Mouse (Mus musculus) left cerebral cortex, adult 2 months (tissue): ENCODE results near the gene Armh3. TPM values are rescaled to one million over a fixed set of nuclear protein-coding genes. Genes with fewer than 3 reads are reported as not detected.

ENCODE experiments used
- DNase-seq, 2 experiments: peaks; one replicate each; pipeline ENCODE4 v3.0.0; 2021 to 2022; ENCODE audit warnings: low spot score in 2 of 2, mixed read lengths in 1 of 2; ENCODE audit errors: extremely low spot score in 1 of 2
- H3K27ac ChIP-seq: fragments of 200-600 bp; 2 replicates; pipeline ENCODE4 v1.8.1; 2022
- H3K4me3 ChIP-seq: fragments of 200-600 bp; 2 replicates; pipeline ENCODE4 v1.8.1; 2022
- CTCF ChIP-seq: fragments of 200-600 bp; IDR thresholded peaks from 2 replicates; pipeline ENCODE4 v1.8.1; 2022; ENCODE audit warnings: antibody characterized with exemption, mild to moderate bottlenecking, moderate library complexity
- intact Hi-C: fragments of 180-260 bp; cut with DNase I; formaldehyde crosslinking; loops from one replicate; pipeline ENCODE4 v1.15.1; 2025
- total RNA-seq, 2 experiments: library from RNA; stranded (reverse); gene quantifications; 2 replicates each; pipeline ENCODE4 v1.2.3; 2021

Gene Armh3
- total RNA-seq, 2 experiments from 2014 or later: 19.4 to 20.9 TPM

DNA sequence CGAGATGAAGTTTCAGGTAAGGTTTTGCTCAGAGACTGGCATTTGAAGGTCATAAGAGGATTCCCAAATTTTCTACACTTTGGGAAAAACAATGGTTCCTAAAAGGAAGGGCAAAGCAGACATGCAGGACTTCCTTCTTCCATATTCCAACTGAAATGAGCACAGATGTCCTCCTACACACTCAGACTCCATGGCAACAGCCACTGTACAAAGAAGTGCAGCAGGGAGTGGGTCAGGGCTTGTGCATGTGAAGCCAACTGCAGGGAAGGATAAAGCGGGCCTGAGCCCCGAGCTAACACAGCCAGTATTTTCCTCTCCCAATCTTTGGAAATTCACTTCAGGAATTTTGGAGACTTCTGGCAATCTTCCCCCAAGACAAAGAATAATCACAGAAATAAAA lies 80.4 kb downstream of the Armh3 start:
- H3K27ac ChIP-seq: peak overlapping the region; percentile 77
- TF ChIP-seq CTCF: no peak
- intact Hi-C loops: loop anchor here (1.0 to 5.0 kb wide), 3 partner anchors 28 to 101 kb away; partner anchors contain the start of gene Kcnip2
- DNase-seq: peak; percentile 28 to 49
- H3K4me3 ChIP-seq: no peak overlapping the region

- Histone ChIP-seq H3K4me3 (no peak overlapping the region), H3K27ac (peak overlapping the region; percentile 78)
- intact Hi-C loops: loop anchor here (5.0 kb wide), 1 partner anchor 44 kb away; no protein-coding TSS in a partner anchor
- TF ChIP-seq CTCF: no peak
- DNase-seq: no peak
Measured at GRCm38 (mm10) chr19:45916461-45916860, 81.8 kb downstream of the Armh3 start.

GRCm38 (mm10) chr19:45916026-45916425 lies 82.3 kb downstream of the Armh3 start:
- TF ChIP-seq CTCF: no peak
- intact Hi-C loops: loop anchor here (5.0 kb wide), 1 partner anchor 44 kb away; no protein-coding TSS in a partner anchor
- Histone ChIP-seq H3K27ac (peak overlapping the region; percentile 78), H3K4me3 (no peak overlapping the region)
- DNase-seq: no peak

DNA sequence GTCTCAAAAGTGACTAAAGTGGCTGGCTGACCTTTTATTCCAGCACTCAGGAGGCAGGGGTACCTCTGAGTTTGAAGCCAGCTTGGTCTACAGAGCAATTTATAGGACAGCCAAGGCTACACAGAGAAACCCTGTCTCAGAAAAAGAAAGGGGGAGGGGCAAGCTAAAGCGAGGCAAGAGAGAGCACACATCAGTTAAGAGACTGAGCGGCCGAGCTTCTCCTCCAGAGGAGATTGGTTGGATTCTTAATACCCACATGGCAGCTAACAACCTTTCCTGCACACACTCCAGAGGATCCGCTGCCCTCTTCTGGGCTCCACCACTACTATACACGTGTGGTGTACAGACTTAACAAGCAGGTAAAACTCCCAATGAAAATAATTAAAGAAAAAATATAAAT lies 85.3 kb downstream of the Armh3 start:
- H3K4me3 ChIP-seq: no peak overlapping the region
- H3K27ac ChIP-seq: no peak overlapping the region
- no peak for TF ChIP-seq CTCF
- intact Hi-C loops: no loop called here
- no peak for DNase-seq

GRCm38 (mm10) chr19:45912376-45912775 lies 85.9 kb downstream of the Armh3 start:
- DNase-seq: no peak
- H3K27ac ChIP-seq: no peak overlapping the region
- TF ChIP-seq CTCF: no peak
- intact Hi-C loops: no loop called here
- no peak overlapping the region for H3K4me3 ChIP-seq

GRCm38 (mm10) chr19:45911236-45912025 lies 86.9 kb downstream of the Armh3 start:
- intact Hi-C loops: no loop called here
- no peak overlapping the region for H3K27ac ChIP-seq
- DNase-seq: peak in 1 of 2 experiments; percentile 15

DNA sequence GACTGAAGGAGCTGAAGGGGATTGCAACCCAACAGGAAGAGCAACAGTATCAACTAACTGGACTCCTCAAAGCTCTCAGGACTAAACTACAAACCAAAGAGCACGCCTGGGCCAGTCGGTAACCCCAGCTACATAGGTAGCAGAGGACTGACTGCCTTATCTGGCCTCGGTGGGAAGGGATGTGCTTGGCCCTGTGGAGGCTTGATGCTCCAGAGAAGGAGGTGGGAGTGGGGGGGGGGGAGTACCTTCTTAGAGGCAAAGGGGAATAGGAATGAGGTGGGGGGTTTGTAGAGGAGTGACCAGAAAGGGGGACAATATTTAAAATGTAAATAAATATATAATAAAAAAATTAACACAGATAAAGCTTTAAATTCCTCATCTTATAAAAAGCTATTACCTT lies 90.0 kb downstream of the Armh3 start:
- no peak for TF ChIP-seq CTCF
- intact Hi-C loops: no loop called here
- DNase-seq: no peak
- H3K27ac ChIP-seq: no peak overlapping the region
- no peak overlapping the region for H3K4me3 ChIP-seq

More at GRCm38 (mm10) chr19:45911236-45912025, 86.9 kb downstream of the Armh3 start:
- TF ChIP-seq CTCF: no peak
- H3K4me3 ChIP-seq: no peak overlapping the region

GRCm38 (mm10) chr19:45907416-45907815 lies 90.9 kb downstream of the Armh3 start:
- Histone ChIP-seq H3K27ac (no peak overlapping the region), H3K4me3 (no peak overlapping the region)
- DNase-seq: no peak
- intact Hi-C loops: no loop called here
- no peak for TF ChIP-seq CTCF

- no peak for DNase-seq
- Histone ChIP-seq H3K27ac (no peak overlapping the region), H3K4me3 (no peak overlapping the region)
- intact Hi-C loops: no loop called here
- TF ChIP-seq CTCF: no peak
Measured at GRCm38 (mm10) chr19:45903861-45904260, 94.4 kb downstream of the Armh3 start.

DNA sequence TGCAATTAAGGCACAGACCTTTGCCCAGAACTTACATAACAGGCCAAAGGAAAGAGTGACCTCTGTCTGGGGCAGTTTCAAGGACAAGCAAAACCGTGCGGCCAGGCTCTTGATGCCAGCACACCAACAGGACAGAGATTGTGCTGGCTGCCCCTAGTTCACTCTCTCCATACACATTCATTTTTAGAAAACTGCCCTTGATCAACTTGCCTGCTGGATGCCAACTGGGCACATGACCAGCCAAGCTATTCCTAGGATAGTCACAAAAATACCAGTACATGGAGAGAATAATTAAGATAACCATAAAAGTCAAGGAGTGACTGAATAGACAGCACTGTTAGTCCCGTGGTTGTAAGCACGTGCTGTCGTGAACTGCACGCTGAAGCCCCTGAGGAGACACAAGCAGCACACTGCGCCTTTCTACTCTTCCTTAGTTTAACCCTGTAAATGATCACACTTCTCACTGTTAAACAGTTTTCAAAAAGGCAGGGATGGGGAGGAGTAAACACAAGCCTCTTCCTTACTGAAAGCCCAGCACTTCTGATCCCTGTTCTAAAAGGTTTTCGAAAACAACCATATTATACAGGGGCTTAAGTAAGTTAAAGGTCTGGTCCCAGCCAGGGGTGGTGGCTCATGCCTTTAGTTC lies 95.8 kb downstream of the Armh3 start:
- TF ChIP-seq CTCF: no peak
- no peak overlapping the region for H3K4me3 ChIP-seq
- DNase-seq: no peak
- intact Hi-C loops: no loop called here
- H3K27ac ChIP-seq: no peak overlapping the region

DNA sequence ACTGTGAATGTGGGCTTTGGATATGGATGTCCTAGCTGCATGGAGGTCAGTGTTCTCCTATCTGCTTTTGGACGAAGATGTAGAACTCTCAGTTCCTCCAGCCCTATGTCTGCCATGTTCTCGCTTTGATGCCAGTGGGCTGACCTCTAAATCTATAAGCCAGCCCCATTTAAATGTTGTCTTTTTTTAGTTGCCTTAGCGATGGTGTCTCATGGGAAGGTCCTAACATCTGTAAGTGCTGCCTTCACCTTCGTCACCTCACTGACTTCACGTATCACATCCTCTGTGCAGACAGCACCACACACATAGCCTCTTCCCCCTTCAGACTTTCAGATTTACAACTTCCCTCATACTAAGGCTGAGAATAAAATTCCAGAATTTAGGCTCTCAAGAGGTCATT lies 97.5 kb downstream of the Armh3 start:
- no peak for TF ChIP-seq CTCF
- intact Hi-C loops: no loop called here
- Histone ChIP-seq H3K27ac (no peak overlapping the region), H3K4me3 (no peak overlapping the region)
- DNase-seq: no peak

GRCm38 (mm10) chr19:45895726-45896125 lies 102.6 kb downstream of the Armh3 start:
- no peak for TF ChIP-seq CTCF
- intact Hi-C loops: no loop called here
- Histone ChIP-seq H3K27ac (no peak overlapping the region), H3K4me3 (no peak overlapping the region)
- no peak for DNase-seq
